Mouse (Mus musculus): ENCODE data around the gene 4930444G20Rik.
A peak's percentile ranks its signal among the peaks of the same experiment; 100 is the strongest.
"Not testable (repeated sequence)": the region's sequence is repeated elsewhere in the genome, so short reads cannot be mapped to it uniquely, and the experiment has no call there.

4930444G20Rik gene

GRCm38 (mm10) chr10:22067979-22068378 lies at the start of gene 4930444G20Rik:
Gene 4930444G20Rik (minus strand): TSS chr10:22068079.
- not testable (repeated sequence) for DNase-seq

DNA sequence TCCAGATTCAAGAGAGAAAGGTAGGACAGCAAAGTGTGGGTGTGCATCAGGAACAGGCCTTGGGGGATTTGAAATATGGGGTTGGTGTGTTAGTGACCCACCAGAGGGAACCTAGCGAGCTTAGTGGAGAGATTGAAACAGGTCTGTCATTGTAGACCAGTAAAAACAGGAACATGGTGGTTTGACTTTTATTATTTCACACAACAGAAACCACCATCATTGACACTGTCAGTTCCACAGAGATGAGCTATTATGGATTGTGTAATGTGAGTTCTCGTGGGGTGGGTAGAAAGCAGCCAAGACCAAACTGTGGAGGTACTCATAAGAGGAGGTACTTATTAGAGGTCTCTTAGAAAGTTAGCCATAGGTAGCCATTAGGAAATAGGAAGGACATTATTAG lies 6.7 kb upstream of the 4930444G20Rik start:
- no peak for DNase-seq

GRCm38 (mm10) chr10:22072739-22073138 lies 4.9 kb upstream of the 4930444G20Rik start:
- DNase-seq = no peak

DNA sequence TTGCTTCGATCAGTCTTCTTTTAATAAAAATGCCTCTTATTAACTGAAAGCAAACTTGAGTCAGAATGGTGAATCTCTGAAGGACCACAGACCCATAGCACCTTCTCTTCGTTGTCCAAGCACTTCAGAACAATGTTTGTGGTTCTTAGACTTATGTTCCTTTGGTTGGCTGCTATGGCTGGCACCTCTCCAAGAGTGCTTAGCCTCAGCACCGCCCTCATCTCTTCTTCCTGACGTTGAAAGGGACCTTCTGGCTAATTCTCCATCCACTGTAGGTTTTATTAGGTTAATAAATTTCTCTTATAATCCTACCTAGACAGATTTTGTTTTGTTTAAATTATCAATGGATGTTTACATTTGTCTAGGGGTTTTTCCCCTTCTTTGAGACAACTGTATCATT lies 2.7 kb upstream of the 4930444G20Rik start:
- DNase-seq = no peak

GRCm38 (mm10) chr10:22070168-22070567 lies 2.3 kb upstream of the 4930444G20Rik start:
- no peak for DNase-seq

DNA sequence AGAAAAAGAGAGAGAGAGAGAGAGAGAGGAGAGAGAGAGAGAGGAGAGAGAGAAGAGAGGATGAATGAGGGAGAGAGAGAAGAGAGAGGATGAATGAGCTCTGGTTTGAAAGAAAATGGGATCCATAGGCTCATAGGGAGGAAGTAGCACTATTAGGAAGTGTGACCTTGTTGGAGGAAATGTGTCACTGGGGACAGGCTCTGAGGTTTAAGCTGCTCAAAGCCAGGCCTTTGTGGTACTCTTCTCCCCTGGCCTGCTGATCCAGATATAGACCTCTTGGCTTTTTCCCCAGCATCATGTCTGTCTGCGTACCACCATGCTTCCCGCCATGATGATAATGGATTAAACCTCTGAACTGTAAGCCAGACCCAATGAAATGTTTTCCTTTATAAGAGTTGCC lies 8.5 kb downstream of the 4930444G20Rik start:
- no peak for DNase-seq

- DNase-seq = no peak
Observed at GRCm38 (mm10) chr10:22059026-22059325, 8.9 kb downstream of the 4930444G20Rik start.

DNA sequence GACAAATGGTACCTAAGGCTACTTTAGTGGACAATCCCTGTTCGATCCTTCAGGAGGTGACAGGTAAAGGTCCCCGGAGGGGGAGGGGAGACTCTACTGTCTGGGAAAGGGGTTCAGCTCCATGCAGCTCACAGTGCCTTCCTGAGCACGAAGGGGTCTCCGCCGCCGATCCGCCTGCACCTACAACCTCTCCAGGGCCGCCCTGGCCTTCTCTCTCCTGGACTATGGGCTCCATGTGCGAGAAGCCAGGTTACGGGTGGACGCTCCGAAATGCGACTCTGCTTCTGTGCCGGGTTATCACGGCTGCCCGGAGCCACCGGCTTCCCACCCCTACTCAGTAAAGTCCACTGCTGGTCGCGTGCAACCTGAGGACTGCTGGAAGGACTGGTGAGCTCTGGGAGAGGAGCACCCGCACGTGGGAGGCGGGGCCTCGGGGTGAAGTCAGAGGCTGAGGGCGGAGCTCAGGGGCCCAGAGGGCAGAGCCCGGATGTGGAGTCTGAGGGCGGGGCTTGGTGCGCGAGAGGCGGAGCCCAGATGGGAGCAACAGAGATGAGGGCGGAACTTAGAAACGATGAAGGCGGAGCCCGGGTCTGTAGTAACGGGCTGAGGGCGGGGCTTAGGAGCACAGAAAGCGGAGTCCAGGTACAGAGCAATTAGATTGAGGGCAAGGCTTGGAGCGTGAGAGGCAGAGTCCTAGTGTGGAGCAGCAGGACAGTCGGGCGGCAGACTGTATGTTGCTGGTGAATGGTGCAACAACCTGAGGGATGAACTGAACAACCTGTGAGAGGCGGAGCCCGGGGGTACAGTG lies 9.5 kb downstream of the 4930444G20Rik start:
- DNase-seq = peak; percentile 96

DNA sequence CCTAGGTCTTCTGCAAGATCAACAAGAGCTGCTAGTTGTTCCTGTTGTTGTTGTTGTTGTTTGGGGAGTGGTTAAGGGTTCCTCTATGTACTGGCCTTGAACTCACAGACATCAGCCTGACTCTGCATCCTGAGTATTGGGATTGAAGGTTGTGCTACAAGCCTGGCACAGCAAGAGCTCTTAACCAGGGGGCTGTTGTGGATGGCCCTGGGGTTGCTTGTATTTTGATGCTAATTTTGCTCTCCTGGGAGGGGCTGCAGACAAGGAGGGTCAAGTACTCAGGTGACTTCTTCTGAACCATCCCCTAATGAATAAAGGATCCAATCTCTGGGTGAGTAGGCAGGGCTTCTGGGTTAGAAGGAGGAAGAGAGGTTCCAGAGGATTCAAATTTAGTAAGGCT lies 12.6 kb downstream of the 4930444G20Rik start:
- no peak for DNase-seq

DNA sequence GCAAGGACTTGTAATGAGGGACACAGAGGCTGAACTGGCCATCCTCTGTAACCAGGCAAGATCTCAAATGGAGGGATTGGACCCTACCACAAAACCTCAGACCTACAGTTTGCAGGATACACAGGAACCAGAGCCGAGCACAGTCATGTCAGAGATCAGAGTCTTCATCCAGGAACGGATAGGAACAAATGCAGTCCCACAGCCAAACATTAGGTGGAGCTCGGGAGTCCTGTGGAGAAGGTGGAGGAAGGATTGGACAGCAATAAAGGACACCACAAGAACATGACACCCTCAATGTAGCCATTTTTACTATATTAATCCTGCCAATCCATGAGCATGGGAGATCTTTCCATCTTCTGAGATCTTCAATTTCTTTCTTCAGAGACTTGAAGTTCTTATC lies 31.6 kb downstream of the 4930444G20Rik start:
- peak; percentile 71 for DNase-seq

GRCm38 (mm10) chr10:22034303-22034702 lies 33.6 kb downstream of the 4930444G20Rik start:
- peak; percentile 63 for DNase-seq

DNA sequence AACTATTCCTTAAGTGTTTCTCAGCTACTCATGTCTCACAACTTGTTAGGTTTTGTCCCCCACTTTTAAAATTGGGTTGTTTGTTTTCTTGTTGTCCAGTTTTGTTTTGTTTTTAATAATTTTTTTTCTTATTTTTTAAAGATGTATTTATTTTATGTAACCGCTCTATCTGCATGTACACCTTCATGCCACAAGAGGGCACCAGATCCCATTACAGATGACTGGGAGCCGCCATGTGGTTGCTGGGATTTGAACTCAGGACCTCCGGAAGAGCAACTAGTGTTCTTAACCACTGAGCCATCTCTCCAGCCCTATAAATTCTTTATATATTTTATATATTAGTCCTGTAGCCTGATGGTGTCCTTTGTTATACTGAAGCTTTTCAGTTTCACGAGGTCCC lies 49.3 kb downstream of the 4930444G20Rik start:
- DNase-seq = no peak

GRCm38 (mm10) chr10:22017469-22018159 lies 50.3 kb downstream of the 4930444G20Rik start:
- DNase-seq = peak; percentile 78
